16 mouse cellular contexts compared by ENCODE assay signal in the genomic region with DNA sequence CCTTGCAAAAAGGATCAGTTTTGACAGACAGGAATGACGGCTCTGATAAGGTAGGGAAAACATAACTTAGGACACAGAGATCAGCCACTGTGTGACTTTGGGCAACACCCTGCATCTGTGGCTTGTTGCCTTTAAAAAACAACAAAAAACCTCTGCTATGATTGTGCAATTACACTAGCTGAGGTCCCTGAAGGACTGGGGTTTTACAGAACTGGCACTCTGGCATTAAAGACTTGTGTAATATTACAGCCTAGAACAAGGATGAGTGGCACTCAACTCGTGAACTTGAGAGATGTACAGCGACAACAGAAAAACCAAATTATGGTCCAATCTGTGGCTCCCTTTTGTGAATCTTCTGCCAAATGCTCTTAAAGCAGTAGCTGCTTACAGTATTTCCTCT. TPM values are rescaled to one million over a fixed set of nuclear protein-coding genes. Genes with fewer than 3 reads are reported as not detected.
DNase-seq lines count a peak whose midpoint lies in the region; ATAC-seq and TF ChIP-seq lines count a peak whose summit lies in the region.
"Had no signal": no experiment of that assay in that cellular context is flagged by ENCODE, and none has a peak within 500 bp of the region (broad histone marks: within the 10 kb centered on the region; RNA-seq: fewer than 3 reads in every experiment).

No protein-coding gene starts in this region.

- intact Hi-C loops in gastrocnemius, adult 2 months (cut with DNase I), result loop anchor here (5.0 to 10.0 kb wide), 2 partner anchors 178 to 370 kb away; a partner anchor contains a TSS
- intact Hi-C loops in left cerebral cortex, postnatal 25 days (cut with DNase I), result no loop called here
- intact Hi-C loops in left cerebral cortex, adult 2 months (cut with DNase I), result no loop called here

- no peaks in the 10 kb centered on the region for H3K9me3 ChIP-seq in lung, embryonic 16.5 days (ENCODE audit: control insufficient read depth, low read length)
- H3K9me3 ChIP-seq in liver, postnatal 0 days (ENCODE audit: low read length), result no peaks in the 10 kb centered on the region

- no peak overlapping the region for H3K4me2 ChIP-seq in lung, embryonic 16.5 days (ENCODE audit: low read depth, low read length)
- H3K4me2 ChIP-seq in liver, postnatal 0 days (ENCODE audit: low read depth, low read length), result no peak overlapping the region
- H3K4me2 ChIP-seq: midbrain, embryonic 11.5 days had no signal

- ATAC-seq in lung, embryonic 16.5 days (ENCODE audit: low read depth), result no peak
- ATAC-seq in liver, postnatal 0 days, result no peak
- ATAC-seq: forebrain, embryonic 16.5 days; Patski had no signal

- no peak for TF ChIP-seq CTCF in gastrocnemius, adult 2 months (IDR thresholded peaks at IDR 0.05)
- TF ChIP-seq CTCF in liver, postnatal 0 days (IDR thresholded peaks at IDR 0.05; ENCODE audit: low read depth), result no peak
- no peak for TF ChIP-seq CTCF in left cerebral cortex, adult 2 months (IDR thresholded peaks at IDR 0.05)

- no peak for DNase-seq in gastrocnemius, adult 2 months
- no peak for DNase-seq in gastrocnemius, postnatal 25 days
- DNase-seq in lung, adult 18-20 months, result no peak
- DNase-seq in liver, postnatal 0 days, result no peak
- no peak for DNase-seq in left cerebral cortex, postnatal 25 days (ENCODE audit: low spot score in 2 of 2)
- no peak for DNase-seq in left cerebral cortex, adult 2 months (ENCODE audit: extremely low spot score in 1 of 2, low spot score in 2 of 2)
- DNase-seq: adrenal gland, postnatal 10 days; cerebellum, adult 11-12 months; heart, adult 11 months; kidney, adult 9 months; thymus, adult 2 months had no signal

- H3K27ac ChIP-seq in gastrocnemius, adult 2 months, result peak overlapping the region; percentile 61
- H3K27ac ChIP-seq in lung, embryonic 16.5 days (ENCODE audit: low read length), result peak overlapping the region; percentile 20; the same call in 1 of the 2 replicates
- H3K27ac ChIP-seq in brown adipose tissue, adult 24 weeks (replicated peaks; ENCODE audit: low read depth, low read length), result peak overlapping the region; percentile 68
- H3K27ac ChIP-seq in liver, postnatal 0 days (ENCODE audit: low read depth), result peak overlapping the region; percentile 58
- H3K27ac ChIP-seq in left cerebral cortex, adult 2 months, result no peak overlapping the region

- H3K4me1 ChIP-seq in lung, embryonic 16.5 days (replicated peaks; ENCODE audit: control insufficient read depth, insufficient read depth, low read length), result peaks cover 14% of the 10 kb centered on the region
- H3K4me1 ChIP-seq in brown adipose tissue, adult 24 weeks (ENCODE audit: control insufficient read depth, insufficient read depth, insufficient read length, low read length), result peaks cover 17% of the 10 kb centered on the region
- peaks cover 11% of the 10 kb centered on the region for H3K4me1 ChIP-seq in liver, postnatal 0 days (ENCODE audit: insufficient read depth)

- WGBS in lung, embryonic 16.5 days, result 60% methylated on average over 3 of the region's 3 CpGs
- WGBS in liver, postnatal 0 days (ENCODE audit: insufficient replicate concordance), result 70% methylated on average over 3 of the region's 3 CpGs

- H3K36me3 ChIP-seq in lung, embryonic 16.5 days (ENCODE audit: control insufficient read depth, insufficient read depth, low read length), result peaks cover 44% of the 10 kb centered on the region
- H3K36me3 ChIP-seq in liver, postnatal 0 days (replicated peaks; ENCODE audit: insufficient read depth, low read length), result peaks cover 66% of the 10 kb centered on the region

- H3K27me3 ChIP-seq in lung, embryonic 16.5 days (ENCODE audit: control insufficient read depth, insufficient read depth, low read depth, low read length), result no peaks in the 10 kb centered on the region
- H3K27me3 ChIP-seq in liver, postnatal 0 days (ENCODE audit: insufficient read depth, low read length), result no peaks in the 10 kb centered on the region
- H3K27me3 ChIP-seq: Patski had no signal

- no peak overlapping the region for H3K9ac ChIP-seq in lung, embryonic 16.5 days (ENCODE audit: low read length)
- no peak overlapping the region for H3K9ac ChIP-seq in liver, postnatal 0 days (replicated peaks)

- H3K4me3 ChIP-seq in gastrocnemius, adult 2 months, result no peak overlapping the region
- no peak overlapping the region for H3K4me3 ChIP-seq in lung, embryonic 16.5 days (ENCODE audit: low read length)
- H3K4me3 ChIP-seq in brown adipose tissue, adult 24 weeks (ENCODE audit: insufficient read depth, low read depth, low read length), result no peak overlapping the region
- no peak overlapping the region for H3K4me3 ChIP-seq in liver, postnatal 0 days (ENCODE audit: low read depth, low read length)
- H3K4me3 ChIP-seq in left cerebral cortex, adult 2 months, result no peak overlapping the region

- TF ChIP-seq EP300 in liver, postnatal 0 days (IDR thresholded peaks at IDR 0.05; ENCODE audit: low read depth), result no peak

RNA-seq across cellular contexts. Expression of a gene that starts 5.8 kb away (rescaled TPM):
- 100 to 1,000 TPM in 1 of 2 experiments, 10 to 100 TPM in 1; 78.8 to 109 TPM for total RNA-seq in gastrocnemius, adult 2 months (2021)
- total RNA-seq in gastrocnemius, postnatal 25 days (2021), result 10 to 100 TPM; 58.5 to 72.2 TPM
- polyA plus RNA-seq in lung, embryonic 16.5 days (2015; fragmentation: Nextera tagmentation; extraction: Ambion mirVana), result 126 and 134 TPM in 2 replicates
- polyA plus RNA-seq in brown adipose tissue, adult 24 weeks (2012; ENCODE audit: insufficient read depth, insufficient read length, missing spikeins), result 113 and 190 TPM in 2 replicates
- polyA plus RNA-seq in liver, postnatal 0 days (2015; fragmentation: Nextera tagmentation; extraction: Ambion mirVana), result 83.1 and 84.4 TPM in 2 replicates
- total RNA-seq in left cerebral cortex, postnatal 25 days (2021), result 100 to 1,000 TPM; 122 to 132 TPM
- 100 to 1,000 TPM; 145 to 147 TPM for total RNA-seq in left cerebral cortex, adult 2 months (2021)

RNA-seq across cellular contexts. Expression of a gene that starts 16.8 kb away (rescaled TPM):
- total RNA-seq in gastrocnemius, adult 2 months (2021), result under 1 TPM; 0.17 to 0.23 TPM
- under 1 TPM; 0.13 TPM for total RNA-seq in gastrocnemius, postnatal 25 days (2021)
- polyA plus RNA-seq in lung, embryonic 16.5 days (2015; fragmentation: Nextera tagmentation; extraction: Ambion mirVana), result 0.03 and 0.13 TPM in 2 replicates
- 0.38 TPM in 1 of 2 replicates, not detected in the other for polyA plus RNA-seq in brown adipose tissue, adult 24 weeks (2012; ENCODE audit: insufficient read depth, insufficient read length, missing spikeins)
- polyA plus RNA-seq in liver, postnatal 0 days (2015; fragmentation: Nextera tagmentation; extraction: Ambion mirVana), result 0.02 TPM in 1 of 2 replicates, not detected in the other
- total RNA-seq in left cerebral cortex, postnatal 25 days (2021), result 10 to 100 TPM; 13.9 to 16.4 TPM
- total RNA-seq in left cerebral cortex, adult 2 months (2021), result 10 to 100 TPM; 20.9 to 21.3 TPM

Comparison
In these comparisons a context has a peak if more than half of its experiments do, and no peak if none do; other contexts are left out.
1. RNA of a gene that starts 16.8 kb away (total RNA-seq): 20.9 to 21.3 TPM in left cerebral cortex, adult 2 months and 13.9 to 16.4 TPM in left cerebral cortex, postnatal 25 days; 0.17 to 0.23 TPM in gastrocnemius, adult 2 months and 0.13 TPM in gastrocnemius, postnatal 25 days; every median in the first group is over 10 times any median in the second.